Mouse (Mus musculus) inflammation-experienced regulatory T-cells, adult 6 months (primary cell): ENCODE data around the gene Wdr59. TPM values are rescaled to one million over a fixed set of nuclear protein-coding genes. Genes with fewer than 3 reads are reported as not detected.
A peak's percentile ranks its signal among the peaks of the same experiment; 100 is the strongest.

ENCODE experiments used
- ATAC-seq: one replicate; pipeline ENCODE4 v1.8.0; 2017
- polyA plus RNA-seq, 3 experiments: library from polyadenylated mRNA; unstranded; fragments of 100-300 nt; shearing (Covaris generic); gene quantifications; one replicate each; pipeline ENCODE4 v1.2.1; 2017

Gene Wdr59
- 1 to 10 TPM; 2.9 to 4.9 (median 4.6) TPM for polyA plus RNA-seq

DNA sequence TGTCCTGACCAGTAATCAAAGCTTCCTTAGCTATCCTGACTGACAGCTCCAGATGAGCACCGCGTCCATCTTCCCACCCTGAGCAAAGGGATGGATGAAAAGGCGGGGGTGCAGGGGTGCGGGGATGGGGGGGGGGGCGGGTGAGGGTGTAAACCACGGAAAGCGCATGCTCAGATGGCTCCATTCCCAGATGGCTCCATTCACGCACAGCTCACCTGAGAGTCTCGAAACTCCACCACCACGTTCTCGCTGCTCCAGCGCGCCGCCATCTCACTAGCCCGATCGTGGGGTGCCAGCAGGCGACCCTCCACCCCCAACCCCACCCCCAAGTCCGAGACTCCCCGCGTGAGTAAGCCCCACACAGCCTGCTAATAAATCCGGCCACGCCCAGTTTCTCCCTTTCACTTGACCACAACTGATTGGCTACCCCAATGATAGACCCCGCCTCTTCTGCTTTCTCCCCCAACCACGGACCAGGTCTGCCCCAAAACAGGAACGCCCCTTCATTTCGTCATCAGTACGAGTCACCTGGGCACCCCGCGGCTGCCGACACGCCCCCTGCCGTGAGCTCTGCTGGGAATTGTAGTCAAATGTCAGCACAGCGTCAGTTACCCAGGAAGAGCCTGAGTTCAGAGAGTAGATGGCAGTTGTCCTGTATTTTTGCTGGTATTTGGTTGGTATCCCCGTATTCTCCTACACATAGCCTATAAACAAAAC is at the start of gene Wdr59:
TSS of gene Wdr59 (minus strand) at position 380 of the 717 bp plus-strand sequence.
- peak; percentile 98 for ATAC-seq

DNA sequence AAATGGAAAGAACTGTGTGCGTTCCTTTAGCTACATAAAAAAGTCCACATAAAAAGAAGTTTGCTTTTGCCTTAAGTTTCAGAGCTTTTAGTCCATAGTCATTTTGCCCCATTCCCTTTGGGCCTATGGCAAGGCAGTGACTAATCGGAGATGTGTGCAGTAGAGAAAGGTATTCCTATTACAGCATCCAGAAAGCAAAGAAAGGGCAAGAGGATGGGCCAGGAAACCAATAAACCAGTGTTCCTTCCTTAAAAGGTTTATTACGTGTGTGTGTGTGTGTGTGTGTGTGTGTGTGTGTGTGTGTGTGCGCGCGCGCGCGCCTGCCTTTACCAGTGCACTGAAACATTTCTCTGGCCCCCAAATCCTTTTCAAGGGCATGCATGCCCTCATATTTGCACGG is 49.8 kb upstream of the Wdr59 start:
- no peak for ATAC-seq

DNA sequence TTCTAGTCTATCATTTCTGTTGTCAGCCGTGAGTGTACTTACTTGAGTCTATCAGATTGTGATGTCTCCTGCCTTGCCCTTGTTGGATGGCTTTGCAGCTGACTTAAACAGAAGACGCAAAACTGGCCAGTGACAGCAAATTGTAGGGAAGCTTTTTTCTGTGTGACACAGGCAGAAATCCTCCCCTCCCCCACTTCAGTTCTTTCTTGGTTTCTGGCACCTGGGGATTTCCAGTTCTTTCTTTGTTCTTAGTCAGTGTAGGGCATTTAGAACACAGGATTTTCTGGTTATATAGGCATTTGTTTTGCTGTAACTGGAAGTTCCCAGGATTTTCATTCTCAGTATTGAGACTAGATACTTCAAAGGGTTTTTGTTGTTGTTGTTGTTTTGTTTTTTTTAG is 48.5 kb upstream of the Wdr59 start:
- ATAC-seq = peak; percentile 34

DNA sequence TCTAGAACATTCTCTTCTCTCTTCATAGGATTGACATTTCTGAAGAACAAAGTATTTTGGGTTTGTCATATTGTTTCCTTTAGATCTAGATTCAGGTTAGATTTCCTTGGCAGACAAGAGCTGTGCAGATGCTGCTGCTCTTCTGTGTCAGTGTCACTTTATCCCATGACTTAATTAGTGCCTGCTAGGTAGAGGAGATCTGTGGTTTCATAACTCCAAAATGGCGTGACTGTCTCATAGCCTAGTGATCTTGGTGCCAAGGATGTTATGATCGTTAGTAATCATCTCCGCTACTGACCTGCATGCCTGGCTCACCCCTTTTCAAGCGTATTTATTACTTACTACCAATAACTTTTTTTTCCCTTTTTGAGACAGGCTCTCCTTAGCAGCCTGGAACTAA is 48.0 kb upstream of the Wdr59 start:
- ATAC-seq = peak; percentile 6

DNA sequence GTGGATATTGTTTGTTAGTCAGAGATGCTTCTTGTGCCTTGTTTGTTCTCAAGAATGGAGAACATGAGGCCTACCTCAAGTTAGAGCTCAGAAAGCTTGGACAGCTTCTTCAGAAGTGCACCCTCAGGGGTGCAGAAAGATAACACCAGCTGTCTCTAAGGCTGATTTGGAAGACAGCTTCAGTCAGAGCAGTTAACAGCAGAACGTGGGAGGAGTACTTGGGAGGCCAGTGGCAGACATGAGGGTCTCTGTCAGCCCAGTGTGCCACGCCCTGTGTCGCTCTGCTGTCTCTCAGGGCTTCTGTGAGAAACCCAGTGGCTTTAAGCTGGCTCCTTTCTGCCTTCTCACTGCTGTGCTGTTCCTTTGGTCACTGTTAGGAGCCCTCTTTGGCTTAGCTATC is 46.1 kb upstream of the Wdr59 start:
- no peak for ATAC-seq

DNA sequence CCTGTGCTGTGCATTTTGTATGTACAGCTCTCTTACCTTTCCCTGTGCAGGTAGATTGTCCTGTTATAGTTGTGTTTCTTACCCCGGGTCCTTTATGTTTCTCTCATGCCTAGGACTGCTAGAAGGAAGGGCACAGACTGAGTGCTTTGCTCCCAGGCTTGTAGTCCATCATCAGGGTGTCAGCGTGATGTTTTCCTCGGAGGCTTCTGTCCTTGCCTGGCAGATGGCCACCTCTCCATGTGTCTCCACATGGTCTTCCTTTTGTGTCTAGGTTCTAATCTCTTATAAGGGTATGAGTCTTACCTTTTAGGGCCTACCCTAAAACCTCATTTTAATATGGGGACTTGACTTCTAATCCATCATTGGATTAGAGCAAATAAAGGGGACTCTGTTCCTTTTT is 45.7 kb upstream of the Wdr59 start:
- no peak for ATAC-seq

DNA sequence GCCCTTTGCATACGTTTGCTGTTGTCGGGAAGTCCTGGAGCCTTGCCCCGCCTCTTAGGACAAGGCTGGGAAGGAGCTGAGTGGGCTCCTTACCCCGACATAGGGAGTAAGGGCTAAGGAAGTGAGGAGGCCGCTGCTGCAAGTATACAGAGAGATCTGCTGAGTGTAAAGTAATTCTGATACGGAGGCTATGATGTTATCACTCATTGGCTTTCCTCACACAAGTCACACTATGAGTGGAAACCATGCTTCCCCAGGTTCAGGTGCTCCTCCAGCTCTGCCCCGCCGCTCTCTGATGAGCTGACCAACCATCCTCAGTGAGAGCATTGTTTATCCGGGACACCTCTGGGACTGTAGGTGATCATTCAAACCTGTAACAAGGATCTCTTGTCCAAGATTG is 44.4 kb upstream of the Wdr59 start:
- peak; percentile 22 for ATAC-seq

DNA sequence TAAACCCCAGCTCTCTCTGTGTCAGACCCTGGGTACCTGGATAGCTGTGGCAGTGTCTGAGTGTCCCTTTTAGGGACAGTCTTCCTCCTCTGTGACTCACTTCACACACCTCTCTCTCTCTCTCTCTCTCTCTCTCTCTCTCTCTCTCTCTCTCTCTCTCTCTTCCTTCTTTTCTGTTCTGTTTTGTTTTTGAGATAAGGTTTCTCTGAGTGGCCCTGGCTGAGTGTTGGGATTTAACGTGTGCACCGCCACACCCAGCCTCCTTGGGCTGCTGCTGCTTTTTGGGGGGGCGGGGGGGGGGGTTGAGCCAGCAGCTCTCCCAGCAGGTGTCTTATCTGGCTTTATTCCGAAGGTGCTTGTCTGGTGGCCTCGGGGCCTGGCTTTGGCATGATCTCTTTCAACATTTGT is 43.9 kb upstream of the Wdr59 start:
- ATAC-seq = no peak

DNA sequence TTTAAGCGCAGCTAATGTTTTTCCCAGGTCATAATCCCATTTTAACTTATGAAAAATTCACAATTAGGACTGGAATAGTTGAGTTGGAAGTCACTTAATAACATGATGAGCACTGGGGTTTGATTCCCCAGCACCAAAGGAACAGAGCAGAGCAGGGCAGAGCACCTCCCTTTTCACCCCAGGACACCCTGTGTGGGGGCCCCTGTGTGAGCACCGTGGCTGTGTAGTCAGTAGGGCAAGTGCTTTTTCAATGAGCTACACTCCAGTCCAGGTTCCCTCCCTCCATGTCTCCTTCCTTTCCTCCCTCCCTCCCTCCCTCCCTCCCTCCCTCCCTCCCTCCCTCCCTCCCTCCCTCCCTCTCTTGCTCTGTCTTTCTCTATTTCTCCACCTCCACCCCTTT is 42.2 kb upstream of the Wdr59 start:
- peak; percentile 15 for ATAC-seq

DNA sequence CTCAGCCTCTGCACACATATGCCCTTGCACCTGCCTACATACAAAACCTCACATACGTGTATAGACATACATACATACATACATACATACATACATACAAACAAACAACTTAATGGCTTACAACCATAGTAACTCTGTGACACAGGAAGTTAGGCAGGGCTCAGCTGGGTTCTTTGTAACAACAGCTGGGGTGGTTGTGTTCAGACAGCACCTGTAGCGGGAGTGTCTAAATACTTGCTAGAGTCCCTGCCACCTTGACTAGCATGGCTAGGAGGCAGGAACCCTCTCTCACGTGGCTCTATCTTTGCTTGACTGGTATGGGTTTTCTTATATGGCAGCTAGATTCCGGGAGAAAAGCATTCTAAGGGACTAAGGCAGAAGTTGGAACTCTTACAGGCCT is 41.8 kb upstream of the Wdr59 start:
- peak; percentile 68 for ATAC-seq

DNA sequence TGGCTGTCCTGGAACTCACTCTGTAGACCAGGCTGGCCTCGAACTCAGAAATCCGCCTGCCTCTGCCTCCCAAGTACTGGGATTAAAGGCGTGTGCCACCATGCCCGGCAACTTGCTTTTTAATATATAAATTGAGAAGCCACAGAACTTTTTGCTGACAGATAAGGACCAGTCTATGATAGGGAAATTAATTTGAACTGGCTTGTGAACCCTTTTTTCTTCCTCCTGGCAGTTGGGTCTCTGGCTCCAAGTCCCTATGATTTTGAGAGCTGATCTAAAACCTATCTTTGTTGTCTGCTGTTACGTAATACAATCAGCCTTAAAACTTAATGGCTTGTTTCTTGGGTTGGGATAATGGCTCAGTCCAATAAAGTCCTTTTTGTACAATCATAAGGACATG is 41.2 kb upstream of the Wdr59 start:
- no peak for ATAC-seq

DNA sequence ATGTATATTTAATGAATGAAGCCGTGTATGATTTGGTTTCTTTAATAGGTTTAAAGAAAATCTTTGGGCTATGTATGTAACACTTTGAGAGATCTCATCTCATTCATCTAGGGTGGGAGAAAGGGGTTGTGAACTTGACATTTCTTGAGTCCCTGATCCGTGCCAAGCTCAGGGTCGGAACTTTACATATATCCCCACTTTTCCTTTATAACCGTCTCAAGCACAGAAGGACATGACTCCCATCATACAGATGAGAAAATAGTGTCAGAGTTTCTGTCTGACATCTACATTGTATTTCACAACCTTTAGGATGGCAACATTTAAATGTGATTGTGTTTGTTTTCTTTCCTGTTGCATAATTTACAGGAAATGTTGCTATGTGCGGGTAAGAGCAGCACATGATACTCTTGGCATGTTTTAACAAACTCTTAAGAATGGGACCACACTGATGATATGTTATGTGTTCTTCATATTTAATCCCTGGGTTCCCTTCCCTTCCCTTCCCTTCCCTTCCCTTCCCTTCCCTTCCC is 40.4 kb upstream of the Wdr59 start:
- ATAC-seq = peak; percentile 24

DNA sequence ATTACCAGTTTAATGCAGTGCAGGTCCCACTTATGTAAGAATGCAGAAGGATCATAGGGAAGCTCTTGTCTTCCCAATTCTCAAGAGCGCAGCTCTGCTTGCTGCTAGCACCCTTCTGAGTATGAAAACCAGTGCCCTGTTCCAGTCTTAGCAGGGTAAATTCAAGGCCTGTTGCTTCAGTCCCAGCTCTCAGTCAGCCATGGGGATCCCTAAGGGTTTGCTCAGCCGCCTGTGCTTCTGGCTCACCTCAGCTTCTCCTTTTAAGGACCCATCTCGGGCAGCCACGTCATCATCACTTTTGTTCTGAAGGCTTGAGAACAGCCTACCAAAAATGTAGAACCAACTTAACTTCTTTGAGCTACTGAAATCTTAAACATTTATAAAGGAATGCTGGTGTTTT is 39.9 kb upstream of the Wdr59 start:
- ATAC-seq = peak; percentile 22

DNA sequence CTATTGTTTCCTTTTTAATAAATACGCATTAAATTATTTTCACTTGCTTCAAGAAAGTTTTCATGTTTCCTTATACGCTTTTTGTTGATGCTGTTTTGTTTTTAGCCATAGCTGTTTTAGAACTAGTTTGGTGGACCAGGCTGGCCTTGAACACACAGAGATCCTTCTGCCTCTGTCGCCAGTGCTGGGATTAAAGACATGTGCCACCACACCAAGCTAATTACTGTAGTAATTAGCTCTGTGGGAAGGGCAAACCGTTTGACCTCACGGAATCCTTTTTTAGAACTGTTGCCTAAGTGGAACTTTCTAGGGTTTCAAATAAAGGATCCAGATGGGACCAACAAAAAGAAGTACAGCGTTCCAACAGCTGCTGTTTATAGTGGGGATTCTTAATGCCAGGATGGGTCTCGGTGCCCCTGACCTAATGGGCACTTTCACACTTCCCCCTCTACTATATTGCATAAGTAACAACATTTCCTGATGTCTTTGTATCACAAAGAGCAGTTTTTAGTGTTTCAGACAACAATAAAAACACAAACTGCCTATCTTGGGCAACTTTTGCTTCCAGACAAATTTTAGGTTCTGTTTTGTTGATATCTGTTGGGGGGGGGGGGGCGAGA is 29.7 kb upstream of the Wdr59 start:
- no peak for ATAC-seq

DNA sequence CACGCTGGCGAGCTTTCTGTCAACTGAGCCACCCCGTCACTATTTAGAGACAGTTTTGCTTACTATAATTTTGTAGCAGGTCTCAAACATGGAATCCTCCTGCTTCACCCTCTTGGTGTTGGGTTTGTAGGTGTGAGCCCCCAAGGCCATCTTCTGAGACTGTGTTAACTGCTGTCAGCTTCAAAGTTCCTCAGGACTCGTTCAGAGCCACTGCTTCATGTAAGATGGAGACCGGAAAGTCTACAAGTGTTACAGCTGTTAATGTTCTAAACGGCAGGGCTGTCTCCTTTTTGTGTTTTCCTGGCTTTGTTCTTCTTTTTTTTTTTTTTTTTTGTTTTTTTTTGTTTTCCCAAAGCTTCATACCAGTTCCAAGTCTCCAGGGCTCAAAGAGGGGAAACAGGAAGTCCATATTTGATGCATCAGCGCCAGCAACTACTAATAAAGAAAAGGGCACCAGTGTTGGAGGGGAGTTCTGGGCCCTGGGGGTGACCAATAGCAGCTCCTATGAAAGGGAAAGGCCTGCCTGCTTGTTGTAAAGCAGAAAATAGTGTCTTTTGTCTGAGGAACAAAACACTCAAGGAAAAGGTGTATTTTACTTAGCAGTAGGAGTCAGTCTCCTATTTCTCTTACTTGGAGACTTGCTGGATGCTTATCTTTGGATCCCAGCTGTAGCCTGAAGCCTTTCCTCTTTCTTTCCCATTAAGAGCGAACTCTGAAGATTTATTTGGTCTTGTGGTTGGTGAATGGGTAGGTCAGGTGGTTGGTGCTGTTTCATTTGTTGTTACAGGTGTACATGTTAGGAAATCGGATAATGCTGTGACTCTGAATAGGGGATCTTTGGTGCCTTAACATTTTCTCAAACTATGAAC is 28.3 kb upstream of the Wdr59 start:
- peak; percentile 36 for ATAC-seq

DNA sequence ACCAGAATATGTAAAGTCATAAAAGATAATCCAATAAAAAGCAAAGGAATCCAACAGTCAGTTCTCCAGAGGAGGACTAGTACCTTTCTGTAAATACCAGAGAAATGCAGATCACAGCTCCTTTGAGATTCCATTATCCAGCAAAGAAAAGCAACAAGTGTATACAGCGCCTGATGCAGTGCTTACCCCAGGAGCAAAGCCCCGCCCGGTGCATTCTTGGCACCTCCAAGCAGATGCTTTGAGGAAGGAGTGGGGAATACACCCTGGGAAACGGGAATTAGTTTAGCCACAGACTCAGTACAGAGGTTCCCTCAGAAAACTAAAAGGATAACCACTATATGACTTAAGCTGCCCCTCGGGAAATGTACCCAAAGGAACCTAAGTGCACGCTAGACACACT is 26.3 kb upstream of the Wdr59 start:
- ATAC-seq = no peak

DNA sequence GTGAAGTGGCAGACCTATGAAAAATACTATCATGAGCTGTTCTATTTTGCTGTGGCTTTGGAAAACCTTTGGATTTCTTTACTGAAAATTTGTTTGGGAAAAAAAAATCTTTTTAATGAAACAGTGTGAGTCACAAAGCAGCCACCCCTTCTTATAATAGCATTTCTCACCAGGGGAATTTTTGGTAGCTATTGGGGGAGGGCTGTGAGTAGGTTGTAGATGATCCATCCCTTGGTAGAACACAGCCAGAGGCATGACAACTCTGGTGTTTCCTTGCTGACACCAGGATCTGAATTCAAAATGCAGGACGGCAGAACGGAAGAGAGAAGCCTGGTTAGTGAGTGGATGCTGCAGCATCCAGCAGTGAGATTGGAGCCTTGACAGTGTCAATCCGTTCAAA is 25.3 kb upstream of the Wdr59 start:
- ATAC-seq = no peak

DNA sequence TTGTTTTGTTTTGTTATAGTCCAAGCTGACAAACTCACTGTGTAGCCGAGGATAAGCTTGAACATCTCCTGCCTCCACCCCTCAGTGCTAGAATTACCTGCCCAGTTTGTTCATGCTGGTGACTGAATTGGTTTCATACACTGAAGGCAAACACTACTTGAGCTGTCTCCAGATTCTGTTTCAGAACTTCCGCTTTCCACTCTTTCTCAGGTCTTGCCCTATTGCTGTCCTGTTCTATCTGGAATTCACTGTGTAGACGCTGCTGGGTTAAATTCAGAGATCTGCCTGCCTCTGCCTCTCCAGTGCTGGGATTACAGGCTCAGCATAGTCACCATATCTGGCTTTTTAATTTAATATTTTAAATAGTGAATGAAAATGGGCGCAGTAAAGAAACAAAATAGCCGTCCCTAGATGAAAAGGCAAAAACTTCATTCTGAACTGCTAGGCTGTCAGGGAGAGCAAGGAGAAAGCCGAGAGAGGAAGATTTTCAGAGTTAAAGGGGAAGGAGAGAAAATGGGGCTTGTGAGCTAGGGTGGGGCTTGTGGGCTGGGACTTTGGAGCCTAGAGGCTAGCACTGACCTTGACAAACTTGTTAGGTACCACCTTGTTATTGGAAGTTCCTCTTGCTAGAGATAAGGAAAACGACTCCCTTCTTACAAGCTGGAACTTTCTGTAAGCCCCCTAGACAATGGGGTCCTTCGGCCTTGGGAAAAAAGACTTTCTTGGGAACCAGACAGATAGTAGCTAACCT is 23.7 kb upstream of the Wdr59 start:
- ATAC-seq = no peak

DNA sequence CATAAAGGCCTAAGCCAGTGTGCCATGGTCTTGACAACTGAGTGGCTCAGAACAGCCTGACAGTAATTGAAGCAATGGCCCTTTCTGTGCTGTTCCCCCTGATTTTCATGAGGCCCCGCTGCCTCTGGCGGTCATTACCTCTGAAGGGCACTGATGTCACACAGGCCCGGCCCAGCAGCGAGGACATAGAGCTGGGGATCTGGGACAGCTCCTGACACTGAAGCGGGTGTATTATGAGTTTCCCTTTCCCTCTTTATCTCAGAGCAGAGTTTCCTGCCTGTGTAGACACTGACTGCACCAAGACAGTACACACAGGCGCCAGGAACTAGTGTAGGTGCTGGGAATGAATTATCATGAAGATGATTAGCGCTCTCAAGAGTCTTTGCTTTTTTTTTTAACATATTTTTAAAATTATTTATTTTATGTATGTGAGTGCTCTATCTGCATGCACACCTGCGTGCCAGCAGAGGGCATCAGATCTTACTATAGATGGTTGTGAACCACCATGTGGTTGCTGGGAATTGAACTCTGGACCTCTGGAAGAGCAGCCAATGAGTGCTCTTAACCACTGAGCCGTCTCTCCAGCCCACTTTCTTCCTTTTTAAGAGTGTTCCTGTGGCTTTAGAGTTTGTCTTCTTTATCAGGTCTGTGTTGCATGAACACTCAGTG is 22.0 kb upstream of the Wdr59 start:
- ATAC-seq = no peak

DNA sequence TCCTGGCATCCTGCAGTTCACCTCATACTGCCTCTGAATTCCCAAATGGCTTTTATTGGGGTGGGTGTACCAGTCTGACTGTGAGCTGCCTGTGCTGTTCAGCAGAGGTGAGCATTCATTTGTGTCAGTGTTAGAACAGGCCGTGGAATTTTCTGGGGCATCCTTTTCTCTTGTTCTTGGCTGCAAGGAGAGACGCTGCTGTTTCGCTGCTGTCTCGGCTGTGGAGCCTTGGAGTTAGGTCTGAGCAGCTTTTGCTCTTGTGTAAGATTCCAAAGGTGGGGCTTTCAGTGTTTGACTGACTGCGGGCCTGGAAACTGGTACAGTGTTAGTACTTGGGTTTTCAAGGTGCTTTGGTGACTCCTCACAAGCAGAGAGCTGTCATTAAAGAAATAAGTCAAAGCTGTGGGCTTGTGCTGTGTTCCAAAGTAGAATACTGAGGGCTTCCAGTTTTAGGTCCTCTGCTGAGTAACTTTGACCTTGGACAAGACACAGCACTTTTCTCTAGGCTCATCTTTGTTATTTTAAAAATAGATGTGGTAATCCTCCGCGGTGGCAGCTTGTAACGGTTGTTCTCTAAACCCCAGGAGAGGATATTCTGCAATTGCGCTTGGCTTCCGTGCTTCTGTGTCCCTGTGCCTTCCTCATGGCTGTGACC is 17.7 kb upstream of the Wdr59 start:
- ATAC-seq = no peak

DNA sequence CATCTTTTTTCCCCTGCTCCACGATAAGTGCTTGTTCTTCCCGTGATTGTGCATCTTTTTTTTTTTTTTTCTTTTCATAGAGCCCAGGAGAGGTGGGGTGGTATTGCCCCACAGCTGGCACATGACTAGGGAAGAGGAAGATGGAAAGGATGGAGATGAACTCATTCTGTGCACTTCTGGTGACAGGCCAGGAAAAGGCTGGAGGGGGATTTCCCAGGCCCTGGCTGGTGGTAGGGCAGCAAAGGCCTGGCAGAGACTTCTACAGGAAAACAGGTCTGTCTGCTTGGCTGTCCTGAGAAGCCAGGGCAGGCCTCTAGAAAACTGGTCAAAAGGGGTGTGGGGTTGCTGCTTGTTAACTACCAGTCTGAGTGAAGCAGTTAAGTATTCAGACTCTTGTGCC is 16.3 kb upstream of the Wdr59 start:
- no peak for ATAC-seq

DNA sequence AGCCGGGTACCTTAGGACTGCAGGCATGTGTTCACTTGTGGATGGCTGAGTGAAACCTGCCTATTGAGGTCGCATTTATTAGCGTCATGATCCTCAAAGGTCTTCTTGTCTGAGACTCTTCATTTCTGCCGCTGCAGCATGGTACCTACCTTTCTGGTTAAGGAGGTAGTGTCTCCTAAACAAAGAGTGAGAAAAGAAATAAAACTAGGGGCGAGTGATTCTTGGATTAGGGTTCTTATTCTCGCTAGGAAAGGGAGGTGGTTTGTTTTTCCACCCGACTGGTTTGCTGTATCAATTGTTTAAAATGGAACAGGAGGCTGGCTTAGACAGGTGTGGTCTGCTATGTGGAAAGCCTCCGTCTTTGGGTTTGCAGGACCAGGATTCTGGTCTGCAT is 15.9 kb upstream of the Wdr59 start:
- ATAC-seq = peak; percentile 15
